Mouse (Mus musculus) small intestine, adult 2 months (tissue): ENCODE data around the gene Sema4d.

Experiments
- CTCF ChIP-seq: fragments of 200-500 bp; IDR thresholded peaks from 2 replicates; pipeline ENCODE4 v1.5.1; 2012; ENCODE audit warnings: low read depth, mild to moderate bottlenecking, control low read depth, inconsistent platforms, low read length, moderate library complexity, mixed read lengths; ENCODE audit not compliant: insufficient replicate concordance, insufficient read length; ENCODE audit errors: extremely low read depth
- POLR2A ChIP-seq: fragments of 200-500 bp; IDR thresholded peaks from 2 replicates; pipeline ENCODE4 v1.6.1; 2012; ENCODE audit warnings: low read depth, mild to moderate bottlenecking, control low read depth, inconsistent platforms, low read length, moderate library complexity

- no peak for TF ChIP-seq POLR2A
- no peak for TF ChIP-seq CTCF
Observed at GRCm38 (mm10) chr13:51685290-51685966, 108.1 kb downstream of the Sema4d start.
